Mouse (Mus musculus): ENCODE results near the gene Gtf3c1. TPM values are rescaled to one million over a fixed set of nuclear protein-coding genes. Genes with fewer than 3 reads are reported as not detected.
"Not testable (repeated sequence)": the region's sequence is repeated elsewhere in the genome, so short reads cannot be mapped to it uniquely, and the experiment has no call there.

The Gtf3c1 gene
- total RNA-seq, 2 experiments from 2014 or later = 60.1 to 65.7 TPM

- intact Hi-C loops (cut with DNase I); DNase-seq (ENCODE audit: low spot score): not testable (repeated sequence)
Measured at GRCm38 (mm10) chr7:125713542-125714055, 6.0 kb upstream of the Gtf3c1 start.

GRCm38 (mm10) chr7:125708100-125708499, 520 bp upstream of the Gtf3c1 start:
- intact Hi-C loops (cut with DNase I) = loop anchor here (10.0 kb wide), 1 partner anchor 263 kb away; the partner anchor contains the start of gene Kdm8
- DNase-seq (ENCODE audit: low spot score) = no peak

GRCm38 (mm10) chr7:125707186-125707585, 394 bp downstream of the Gtf3c1 start:
- intact Hi-C loops (cut with DNase I) = loop anchor here (2.0 to 10.0 kb wide), 2 partner anchors 28 to 262 kb away; partner anchors contain the start of gene Kdm8
- DNase-seq (ENCODE audit: low spot score) = no peak

- no peak for DNase-seq (ENCODE audit: low spot score)
- intact Hi-C loops (cut with DNase I) = loop anchor here (10.0 kb wide), 1 partner anchor 258 kb away; the partner anchor contains the start of gene Kdm8
Measured at GRCm38 (mm10) chr7:125702791-125703190, 4.8 kb downstream of the Gtf3c1 start.

- intact Hi-C loops (cut with DNase I) = no loop called here
- DNase-seq (ENCODE audit: low spot score) = no peak
Measured at GRCm38 (mm10) chr7:125694056-125694455, 13.5 kb downstream of the Gtf3c1 start.

- intact Hi-C loops (cut with DNase I) = no loop called here
- no peak for DNase-seq (ENCODE audit: low spot score)
Measured at GRCm38 (mm10) chr7:125690516-125690915, 17.1 kb downstream of the Gtf3c1 start.

- DNase-seq (ENCODE audit: low spot score) = no peak
- intact Hi-C loops (cut with DNase I) = loop anchor here (2.0 to 5.0 kb wide), 2 partner anchors 27 to 407 kb away; partner anchors contain the start of genes D430042O09Rik and Gtf3c1
Measured at GRCm38 (mm10) chr7:125679936-125680335, 27.6 kb downstream of the Gtf3c1 start.

- no peak for DNase-seq (ENCODE audit: low spot score)
- intact Hi-C loops (cut with DNase I) = loop anchor here (2.0 to 5.0 kb wide), 2 partner anchors 28 to 409 kb away; partner anchors contain the start of genes D430042O09Rik and Gtf3c1
Measured at GRCm38 (mm10) chr7:125678756-125679155, 28.8 kb downstream of the Gtf3c1 start.

GRCm38 (mm10) chr7:125674916-125675315, 32.7 kb downstream of the Gtf3c1 start:
- intact Hi-C loops (cut with DNase I) = loop anchor here (5.0 kb wide), 1 partner anchor 412 kb away; no protein-coding TSS in a partner anchor
- DNase-seq (ENCODE audit: low spot score) = no peak

- no peak for DNase-seq (ENCODE audit: low spot score)
- intact Hi-C loops (cut with DNase I) = no loop called here
Measured at GRCm38 (mm10) chr7:125671396-125671795, 36.2 kb downstream of the Gtf3c1 start.

GRCm38 (mm10) chr7:125670865-125671264, 36.7 kb downstream of the Gtf3c1 start:
- intact Hi-C loops (cut with DNase I) = no loop called here

GRCm38 (mm10) chr7:125663654-125664053, 43.9 kb downstream of the Gtf3c1 start:
- intact Hi-C loops (cut with DNase I) = no loop called here
- no peak for DNase-seq (ENCODE audit: low spot score)

More at GRCm38 (mm10) chr7:125670865-125671264, 36.7 kb downstream of the Gtf3c1 start:
- no peak for DNase-seq (ENCODE audit: low spot score)

GRCm38 (mm10) chr7:125657511-125657910, 50.1 kb downstream of the Gtf3c1 start:
- intact Hi-C loops (cut with DNase I) = no loop called here
- no peak for DNase-seq (ENCODE audit: low spot score)

- DNase-seq (ENCODE audit: low spot score) = no peak
- intact Hi-C loops (cut with DNase I) = no loop called here
Measured at GRCm38 (mm10) chr7:125649013-125649412, 58.6 kb downstream of the Gtf3c1 start.

GRCm38 (mm10) chr7:125645413-125645812, 62.2 kb downstream of the Gtf3c1 start:
- DNase-seq (ENCODE audit: low spot score) = no peak
- intact Hi-C loops (cut with DNase I) = no loop called here

GRCm38 (mm10) chr7:125643880-125644279, 63.7 kb downstream of the Gtf3c1 start:
- intact Hi-C loops (cut with DNase I) = no loop called here
- DNase-seq (ENCODE audit: low spot score) = no peak

GRCm38 (mm10) chr7:125638870-125639386, 68.7 kb downstream of the Gtf3c1 start:
- intact Hi-C loops (cut with DNase I) = loop anchor here (2.0 to 5.0 kb wide), 3 partner anchors 57 to 218 kb away; no protein-coding TSS in a partner anchor

GRCm38 (mm10) chr7:125638376-125638775, 69.2 kb downstream of the Gtf3c1 start:
- intact Hi-C loops (cut with DNase I) = loop anchor here (2.0 to 5.0 kb wide), 3 partner anchors 56 to 218 kb away; no protein-coding TSS in a partner anchor
- DNase-seq (ENCODE audit: low spot score) = no peak

More at GRCm38 (mm10) chr7:125638870-125639386, 68.7 kb downstream of the Gtf3c1 start:
- DNase-seq (ENCODE audit: low spot score) = no peak

- intact Hi-C loops (cut with DNase I) = loop anchor here (2.0 to 5.0 kb wide), 3 partner anchors 55 to 217 kb away; no protein-coding TSS in a partner anchor
- no peak for DNase-seq (ENCODE audit: low spot score)
Measured at GRCm38 (mm10) chr7:125637220-125638140, 70.1 kb downstream of the Gtf3c1 start.

GRCm38 (mm10) chr7:125630989-125631388, 76.6 kb downstream of the Gtf3c1 start:
- intact Hi-C loops (cut with DNase I) = no loop called here
- DNase-seq (ENCODE audit: low spot score) = no peak

Measured in heart, postnatal 25 days (tissue).